Mouse (Mus musculus): ENCODE results near the gene 1110025L11Rik. TPM values are rescaled to one million over a fixed set of nuclear protein-coding genes. Genes with fewer than 3 reads are reported as not detected.
"Not testable (repeated sequence)": the region's sequence is repeated elsewhere in the genome, so short reads cannot be mapped to it uniquely, and the experiment has no call there.

1110025L11Rik gene
- not detected in 2 replicates for polyA plus RNA-seq (2015; fragmentation: Nextera tagmentation; extraction: Ambion mirVana)

DNA sequence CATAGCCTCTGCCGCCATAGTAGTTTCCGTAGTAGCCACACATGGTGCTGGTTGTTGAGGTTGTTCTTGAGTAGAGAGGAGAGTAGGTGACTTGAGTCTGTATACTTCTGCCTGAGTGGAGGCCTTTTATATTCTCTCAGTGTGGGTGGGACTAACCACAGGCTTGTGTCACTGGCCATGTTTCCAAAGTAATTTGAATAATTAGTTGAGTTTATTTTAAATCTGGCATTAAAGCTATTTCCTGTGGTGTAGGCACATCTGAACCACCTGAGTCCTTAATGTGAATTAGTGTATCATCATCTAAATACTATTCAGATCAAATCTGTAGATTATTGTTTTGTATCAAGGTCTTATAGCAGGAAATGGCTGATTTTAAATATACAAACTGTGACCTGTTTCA, at the start of gene 1110025L11Rik:
TSS of gene 1110025L11Rik (minus strand) at position 101 of the 400 bp plus-strand sequence.
- not testable (repeated sequence) for H3K4me3 ChIP-seq (ENCODE audit: low read depth, low read length); H3K27ac ChIP-seq (ENCODE audit: low read length); H3K4me2 ChIP-seq (ENCODE audit: low read length); H3K27me3 ChIP-seq (ENCODE audit: control insufficient read depth, insufficient read depth, low read depth, low read length); H3K4me1 ChIP-seq (ENCODE audit: control insufficient read depth, insufficient read depth, low read length); ATAC-seq; H3K36me3 ChIP-seq (ENCODE audit: control insufficient read depth, insufficient read depth, low read length); H3K9ac ChIP-seq (ENCODE audit: low read depth, low read length); H3K9me3 ChIP-seq (replicated peaks; ENCODE audit: control insufficient read depth, low read length, poor library complexity, severe bottlenecking)
- no CpG with 5 or more reads among the region's 2 CpGs for WGBS

DNA sequence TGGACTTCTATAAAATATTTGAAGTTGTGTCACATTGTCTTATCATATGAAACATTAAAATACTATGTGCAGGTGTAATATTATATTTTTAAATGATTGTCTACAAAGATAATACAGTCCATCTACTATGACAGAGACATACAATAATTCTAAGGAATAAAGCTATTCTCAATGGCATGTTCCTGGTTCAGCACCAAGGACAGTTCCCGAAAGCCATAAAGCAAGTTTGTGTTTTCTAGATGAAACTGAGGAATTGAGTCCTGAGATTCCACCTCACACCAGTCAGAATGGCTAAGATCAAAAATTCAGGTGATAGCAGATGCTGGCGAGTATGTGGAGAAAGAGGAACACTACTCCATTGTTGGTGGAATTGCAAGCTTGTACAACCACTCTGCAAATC, 7.2 kb upstream of the 1110025L11Rik start:
- not testable (repeated sequence) for H3K9me3 ChIP-seq (replicated peaks; ENCODE audit: control insufficient read depth, low read length, poor library complexity, severe bottlenecking); H3K27me3 ChIP-seq (ENCODE audit: control insufficient read depth, insufficient read depth, low read depth, low read length); H3K9ac ChIP-seq (ENCODE audit: low read depth, low read length); H3K36me3 ChIP-seq (ENCODE audit: control insufficient read depth, insufficient read depth, low read length); H3K4me2 ChIP-seq (ENCODE audit: low read length); ATAC-seq; H3K4me1 ChIP-seq (ENCODE audit: control insufficient read depth, insufficient read depth, low read length); H3K4me3 ChIP-seq (ENCODE audit: low read depth, low read length); H3K27ac ChIP-seq (ENCODE audit: low read length)
- 76% methylated on average over 2 of the region's 2 CpGs for WGBS

DNA sequence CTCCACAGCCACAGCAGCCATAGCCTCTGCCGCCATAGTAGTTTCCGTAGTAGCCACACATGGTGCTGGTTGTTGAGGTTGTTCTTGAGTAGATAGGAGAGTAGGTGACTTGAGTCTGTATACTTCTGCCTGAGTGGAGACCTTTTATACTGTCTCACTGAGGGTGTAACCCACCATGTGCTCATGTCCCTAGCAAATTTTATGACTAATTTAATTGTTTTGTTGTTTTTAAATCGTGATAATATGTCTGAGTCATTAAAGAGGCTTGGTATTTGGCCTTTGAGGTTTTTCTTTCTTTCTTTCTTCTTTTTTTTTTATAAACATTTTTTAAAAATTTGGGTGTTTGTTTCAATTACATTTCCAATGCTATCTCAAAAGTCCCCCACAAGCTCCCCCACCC, 16.0 kb downstream of the 1110025L11Rik start, which contains the start of gene Krtap6-5:
TSS of gene Krtap6-5 (minus strand) at position 101 of the 400 bp plus-strand sequence.
- Histone ChIP-seq H3K36me3 (ENCODE audit: control insufficient read depth, insufficient read depth, low read length) (no peaks in the 10 kb centered on the region), H3K9ac (ENCODE audit: low read depth, low read length) (no peak within 1 kb of the TSS), H3K4me1 (ENCODE audit: control insufficient read depth, insufficient read depth, low read length) (no peaks in the 10 kb centered on the region), H3K9me3 (replicated peaks; ENCODE audit: control insufficient read depth, low read length, poor library complexity, severe bottlenecking) (no peaks in the 10 kb centered on the region), H3K27ac (ENCODE audit: low read length) (no peak within 1 kb of the TSS), H3K4me2 (ENCODE audit: low read length) (no peak within 1 kb of the TSS), H3K27me3 (ENCODE audit: control insufficient read depth, insufficient read depth, low read depth, low read length) (no peaks in the 10 kb centered on the region), H3K4me3 (ENCODE audit: low read depth, low read length) (no peak within 1 kb of the TSS)
- no peak for ATAC-seq
- WGBS, result 93% methylated on average over 3 of the region's 3 CpGs

DNA sequence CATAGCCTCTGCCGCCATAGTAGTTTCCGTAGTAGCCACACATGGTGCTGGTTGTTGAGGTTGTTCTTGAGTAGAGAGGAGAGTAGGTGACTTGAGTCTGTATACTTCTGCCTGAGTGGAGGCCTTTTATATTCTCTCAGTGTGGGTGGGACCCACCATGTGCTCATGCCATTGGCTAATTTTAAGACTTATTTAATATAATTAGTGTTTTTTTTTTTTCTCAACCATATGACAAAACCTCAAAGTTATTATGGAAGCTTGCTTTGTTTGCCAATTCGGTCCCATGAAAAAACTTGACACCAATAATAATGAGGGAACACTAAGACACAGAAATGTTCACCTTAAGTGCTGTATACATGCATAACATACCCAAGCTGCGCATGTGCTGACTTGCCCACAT, 22.4 kb downstream of the 1110025L11Rik start, which contains the start of gene Gm10228:
TSS of gene Gm10228 (minus strand) at position 101 of the 400 bp plus-strand sequence.
- not testable (repeated sequence) for H3K9ac ChIP-seq (ENCODE audit: low read depth, low read length); H3K9me3 ChIP-seq (replicated peaks; ENCODE audit: control insufficient read depth, low read length, poor library complexity, severe bottlenecking); H3K27me3 ChIP-seq (ENCODE audit: control insufficient read depth, insufficient read depth, low read depth, low read length); ATAC-seq; H3K27ac ChIP-seq (ENCODE audit: low read length); H3K4me2 ChIP-seq (ENCODE audit: low read length); H3K4me1 ChIP-seq (ENCODE audit: control insufficient read depth, insufficient read depth, low read length); H3K4me3 ChIP-seq (ENCODE audit: low read depth, low read length); H3K36me3 ChIP-seq (ENCODE audit: control insufficient read depth, insufficient read depth, low read length)
- WGBS, result 92% methylated on average over 2 of the region's 4 CpGs

DNA sequence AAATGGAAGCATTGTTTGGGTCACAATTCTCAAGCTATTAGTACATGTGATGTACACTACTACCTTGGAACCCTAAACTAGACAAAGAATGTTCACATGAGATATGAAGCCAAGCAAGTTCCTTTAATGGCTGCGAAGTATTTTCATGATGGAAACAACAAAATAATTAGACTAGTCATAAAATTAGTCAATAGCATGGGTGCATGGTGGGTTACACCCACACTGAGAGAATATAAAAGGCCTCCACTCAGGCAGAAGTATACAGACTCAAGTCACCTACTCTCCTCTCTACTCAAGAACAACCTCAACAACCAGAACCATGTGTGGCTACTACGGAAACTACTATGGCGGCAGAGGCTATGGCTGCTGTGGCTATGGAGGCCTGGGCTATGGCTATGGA, 32.4 kb downstream of the 1110025L11Rik start, which contains the start of gene Krtap6-1:
TSS of gene Krtap6-1 (plus strand) at position 301 of the 400 bp plus-strand sequence.
- H3K4me2 ChIP-seq (ENCODE audit: low read length); ATAC-seq; H3K9me3 ChIP-seq (replicated peaks; ENCODE audit: control insufficient read depth, low read length, poor library complexity, severe bottlenecking); H3K27me3 ChIP-seq (ENCODE audit: control insufficient read depth, insufficient read depth, low read depth, low read length); H3K9ac ChIP-seq (ENCODE audit: low read depth, low read length); H3K36me3 ChIP-seq (ENCODE audit: control insufficient read depth, insufficient read depth, low read length); H3K27ac ChIP-seq (ENCODE audit: low read length); H3K4me1 ChIP-seq (ENCODE audit: control insufficient read depth, insufficient read depth, low read length); H3K4me3 ChIP-seq (ENCODE audit: low read depth, low read length): not testable (repeated sequence)
- WGBS, result 95% methylated on average over 3 of the region's 3 CpGs

DNA sequence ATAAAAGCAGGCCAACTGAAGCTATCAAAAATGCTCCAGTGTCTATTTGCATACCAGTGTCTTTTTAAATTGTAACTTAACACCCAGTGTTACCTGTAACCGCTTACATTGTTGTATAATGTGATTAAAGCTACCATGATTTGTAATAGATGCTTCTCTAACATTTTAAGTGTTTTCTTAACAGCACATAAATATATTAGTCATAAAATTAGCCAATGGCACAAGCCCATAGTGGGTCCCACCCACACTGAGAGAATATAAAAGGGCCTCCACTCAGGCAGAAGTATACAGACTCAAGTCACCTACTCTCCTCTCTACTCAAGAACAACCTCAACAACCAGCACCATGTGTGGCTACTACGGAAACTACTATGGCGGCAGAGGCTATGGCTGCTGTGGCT, 48.8 kb downstream of the 1110025L11Rik start, which contains the start of gene Gm10229:
TSS of gene Gm10229 (plus strand) at position 301 of the 400 bp plus-strand sequence.
- not testable (repeated sequence) for H3K4me3 ChIP-seq (ENCODE audit: low read depth, low read length); H3K4me1 ChIP-seq (ENCODE audit: control insufficient read depth, insufficient read depth, low read length); H3K4me2 ChIP-seq (ENCODE audit: low read length); H3K36me3 ChIP-seq (ENCODE audit: control insufficient read depth, insufficient read depth, low read length); H3K9ac ChIP-seq (ENCODE audit: low read depth, low read length); H3K9me3 ChIP-seq (replicated peaks; ENCODE audit: control insufficient read depth, low read length, poor library complexity, severe bottlenecking); H3K27me3 ChIP-seq (ENCODE audit: control insufficient read depth, insufficient read depth, low read depth, low read length); ATAC-seq; H3K27ac ChIP-seq (ENCODE audit: low read length)
- 98% methylated on average over 1 of the region's 3 CpGs for WGBS

DNA sequence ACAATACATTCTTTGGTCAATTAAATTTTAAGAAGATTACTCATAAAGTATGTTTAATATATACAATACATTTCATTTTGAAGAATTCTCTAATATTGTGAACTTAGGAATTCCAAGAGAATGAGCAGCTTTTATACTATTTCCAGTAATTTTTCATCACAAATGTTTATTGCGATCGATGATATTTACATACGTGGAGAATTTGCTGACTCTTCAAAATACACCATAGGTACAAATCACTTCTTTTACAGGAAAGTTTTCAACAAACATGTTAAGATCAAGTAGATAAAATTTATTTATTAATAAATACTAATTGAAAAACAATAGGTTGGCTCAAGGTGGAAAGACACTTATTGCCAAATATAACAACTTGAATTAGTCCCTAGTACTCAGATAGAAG, 49.8 kb downstream of the 1110025L11Rik start:
- 99% methylated on average over 3 of the region's 3 CpGs for WGBS
- Histone ChIP-seq H3K27me3 (ENCODE audit: control insufficient read depth, insufficient read depth, low read depth, low read length) (no peaks in the 10 kb centered on the region), H3K9ac (ENCODE audit: low read depth, low read length) (no peak overlapping the region), H3K27ac (ENCODE audit: low read length) (no peak overlapping the region), H3K4me3 (ENCODE audit: low read depth, low read length) (no peak overlapping the region), H3K9me3 (replicated peaks; ENCODE audit: control insufficient read depth, low read length, poor library complexity, severe bottlenecking) (no peaks in the 10 kb centered on the region), H3K36me3 (ENCODE audit: control insufficient read depth, insufficient read depth, low read length) (no peaks in the 10 kb centered on the region), H3K4me1 (ENCODE audit: control insufficient read depth, insufficient read depth, low read length) (no peaks in the 10 kb centered on the region), H3K4me2 (ENCODE audit: low read length) (no peak overlapping the region)
- no peak for ATAC-seq

Other genes starting within 250 kb of the 1110025L11Rik start
- gene Krtap15, start 243.8 kb downstream of the 1110025L11Rik start, polyA plus RNA-seq (2015; fragmentation: Nextera tagmentation; extraction: Ambion mirVana), result not detected in 2 replicates
- not detected in 2 replicates for gene Krtap14, start 237.9 kb downstream of the 1110025L11Rik start, polyA plus RNA-seq (2015; fragmentation: Nextera tagmentation; extraction: Ambion mirVana)
- gene Krtap19-1, start 194.6 kb downstream of the 1110025L11Rik start, polyA plus RNA-seq (2015; fragmentation: Nextera tagmentation; extraction: Ambion mirVana), result not detected in 2 replicates
- not detected in 2 replicates for gene Krtap19-2, start 189.7 kb downstream of the 1110025L11Rik start, polyA plus RNA-seq (2015; fragmentation: Nextera tagmentation; extraction: Ambion mirVana)
- gene Krtap19-3, start 186.0 kb downstream of the 1110025L11Rik start, polyA plus RNA-seq (2015; fragmentation: Nextera tagmentation; extraction: Ambion mirVana), result not detected in 2 replicates
- not detected in 2 replicates for gene Krtap19-4, start 178.9 kb downstream of the 1110025L11Rik start, polyA plus RNA-seq (2015; fragmentation: Nextera tagmentation; extraction: Ambion mirVana)
- not detected in 2 replicates for gene Krtap19-5, start 167.5 kb downstream of the 1110025L11Rik start, polyA plus RNA-seq (2015; fragmentation: Nextera tagmentation; extraction: Ambion mirVana)
- gene Krtap19-9b, start 131.7 kb downstream of the 1110025L11Rik start, polyA plus RNA-seq (2015; fragmentation: Nextera tagmentation; extraction: Ambion mirVana), result not detected in 2 replicates
- gene Krtap16-3, start 101.1 kb downstream of the 1110025L11Rik start, polyA plus RNA-seq (2015; fragmentation: Nextera tagmentation; extraction: Ambion mirVana), result not detected in 2 replicates
- gene Krtap22-2, start 53.2 kb downstream of the 1110025L11Rik start, polyA plus RNA-seq (2015; fragmentation: Nextera tagmentation; extraction: Ambion mirVana), result not detected in 2 replicates
- not detected in 2 replicates for gene Gm10229, start 48.7 kb downstream of the 1110025L11Rik start, polyA plus RNA-seq (2015; fragmentation: Nextera tagmentation; extraction: Ambion mirVana)
- gene Krtap6-1, start 32.3 kb downstream of the 1110025L11Rik start, polyA plus RNA-seq (2015; fragmentation: Nextera tagmentation; extraction: Ambion mirVana), result not detected in 2 replicates
- not detected in 2 replicates for gene Gm10228, start 22.5 kb downstream of the 1110025L11Rik start, polyA plus RNA-seq (2015; fragmentation: Nextera tagmentation; extraction: Ambion mirVana)
- not detected in 2 replicates for gene Krtap6-5, start 16.1 kb downstream of the 1110025L11Rik start, polyA plus RNA-seq (2015; fragmentation: Nextera tagmentation; extraction: Ambion mirVana)
- gene Krtap6-3, start 20.0 kb upstream of the 1110025L11Rik start, polyA plus RNA-seq (2015; fragmentation: Nextera tagmentation; extraction: Ambion mirVana), result not detected in 2 replicates
- not detected in 2 replicates for gene Gm6358, start 76.8 kb upstream of the 1110025L11Rik start, polyA plus RNA-seq (2015; fragmentation: Nextera tagmentation; extraction: Ambion mirVana)
- gene Gm10061, start 87.1 kb upstream of the 1110025L11Rik start, polyA plus RNA-seq (2015; fragmentation: Nextera tagmentation; extraction: Ambion mirVana), result not detected in 2 replicates
- gene Gm9789, start 94.0 kb upstream of the 1110025L11Rik start, polyA plus RNA-seq (2015; fragmentation: Nextera tagmentation; extraction: Ambion mirVana), result not detected in 2 replicates
- gene Gm7735, start 105.5 kb upstream of the 1110025L11Rik start, polyA plus RNA-seq (2015; fragmentation: Nextera tagmentation; extraction: Ambion mirVana), result not detected in 2 replicates
- gene 1110057P08Rik, start 110.7 kb upstream of the 1110025L11Rik start, polyA plus RNA-seq (2015; fragmentation: Nextera tagmentation; extraction: Ambion mirVana), result not detected in 2 replicates
- gene Krtap20-2, start 141.9 kb upstream of the 1110025L11Rik start, polyA plus RNA-seq (2015; fragmentation: Nextera tagmentation; extraction: Ambion mirVana), result not detected in 2 replicates